Mouse (Mus musculus): Measurements from ENCODE around the gene Hist1h2bm. TPM values are rescaled to one million over a fixed set of nuclear protein-coding genes. Genes with fewer than 3 reads are reported as not detected.
"Not testable (repeated sequence)": the region's sequence is repeated elsewhere in the genome, so short reads cannot be mapped to it uniquely, and the experiment has no call there.

The Hist1h2bm gene
- polyA plus RNA-seq, 1 experiment from 2014 or later, result 0.82 TPM

DNA sequence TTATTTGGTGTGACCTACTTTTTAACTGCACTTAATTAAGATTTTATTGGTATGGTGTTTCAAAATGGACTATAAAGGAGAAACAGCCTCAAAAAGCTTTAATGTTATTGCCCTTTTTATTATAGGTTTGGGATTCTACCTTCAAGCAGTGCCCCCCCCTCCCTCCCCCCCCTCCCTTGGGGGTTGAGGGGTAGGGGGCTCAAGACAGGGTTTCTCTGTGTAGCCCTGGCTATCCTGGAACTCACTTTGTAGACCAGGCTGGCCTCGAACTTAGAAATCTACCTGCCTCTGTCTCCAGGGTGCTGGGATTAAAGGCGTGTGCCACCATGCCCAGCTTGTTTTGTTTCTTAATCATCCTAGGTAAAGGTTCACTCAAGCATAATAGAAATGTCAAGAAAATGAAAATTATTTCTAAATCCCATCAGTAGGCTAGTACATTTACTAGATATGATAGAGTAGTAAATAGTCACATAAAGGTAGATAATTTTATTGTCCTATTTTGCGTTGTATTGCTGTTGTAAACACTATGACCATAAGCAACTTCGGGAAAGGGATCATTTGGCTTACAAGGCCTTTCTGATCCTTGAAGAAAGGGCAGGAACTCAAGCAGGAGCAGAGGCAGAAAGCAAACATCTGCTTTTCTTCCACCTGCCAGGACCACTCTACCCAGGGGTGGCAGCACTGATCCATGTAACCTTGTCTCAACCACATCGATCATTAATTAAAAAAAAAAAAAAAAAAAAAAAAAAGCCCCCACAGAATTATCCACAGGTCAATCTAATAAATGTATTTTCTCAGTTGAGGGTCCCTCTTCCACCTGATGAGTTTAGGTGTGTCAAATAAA lies 1.4 kb downstream of the Hist1h2bm start:
- H3K36me3 ChIP-seq (ENCODE audit: control insufficient read depth, insufficient read depth, low read length), result no peaks in the 10 kb centered on the region
- no peaks in the 10 kb centered on the region for H3K27me3 ChIP-seq (ENCODE audit: control insufficient read depth, insufficient read depth, low read length)
- no peak overlapping the region for H3K27ac ChIP-seq (ENCODE audit: low read depth, low read length)
- H3K4me3 ChIP-seq (ENCODE audit: low read depth, low read length), result no peak overlapping the region
- H3K9ac ChIP-seq (replicated peaks; ENCODE audit: low read depth, low read length), result no peak overlapping the region
- 27% methylated on average over 5 of the region's 5 CpGs for WGBS
- peaks cover 14% of the 10 kb centered on the region for H3K4me1 ChIP-seq (ENCODE audit: control insufficient read depth, insufficient read depth, low read length)
- H3K4me2 ChIP-seq (ENCODE audit: low read depth, low read length), result peak overlapping the region; percentile 54; the same call in 1 of the 2 replicates
- no peak for ATAC-seq (ENCODE audit: low read depth)
- no peaks in the 10 kb centered on the region for H3K9me3 ChIP-seq (ENCODE audit: control insufficient read depth, low read length)

DNA sequence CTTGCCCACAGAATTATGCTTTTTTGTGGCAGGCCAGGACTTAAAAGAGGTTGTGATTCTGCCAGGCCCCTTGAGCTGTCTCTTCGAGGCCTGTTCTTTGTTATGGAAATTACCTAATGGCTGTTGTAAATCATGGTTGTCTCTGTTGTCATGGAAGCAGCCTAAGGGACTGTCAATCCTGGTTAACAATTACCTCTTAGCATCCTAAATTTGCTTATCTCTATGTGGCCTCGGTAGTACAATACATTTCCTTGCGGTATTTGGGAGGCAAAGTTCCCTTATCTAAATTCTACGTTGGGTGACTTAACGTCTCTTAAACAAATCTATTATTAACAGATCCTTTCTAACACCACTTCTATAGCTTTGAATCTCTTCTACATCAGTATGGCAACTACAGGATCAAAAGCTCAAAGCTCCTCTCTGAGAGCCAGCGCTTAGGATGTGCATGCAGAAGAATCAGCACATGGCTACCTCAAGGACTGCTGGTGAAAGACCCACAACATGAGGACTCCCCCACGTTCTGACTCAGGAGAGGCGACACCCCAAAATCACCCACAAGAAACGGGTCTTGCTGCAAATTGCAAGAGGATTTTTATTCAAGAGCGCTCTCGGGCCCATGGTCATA lies 6.2 kb downstream of the Hist1h2bm start:
- Histone ChIP-seq H3K9me3 (ENCODE audit: control insufficient read depth, low read length) (no peaks in the 10 kb centered on the region), H3K4me2 (ENCODE audit: low read depth, low read length) (no peak overlapping the region), H3K27me3 (ENCODE audit: control insufficient read depth, insufficient read depth, low read length) (no peaks in the 10 kb centered on the region), H3K9ac (replicated peaks; ENCODE audit: low read depth, low read length) (no peak overlapping the region), H3K27ac (ENCODE audit: low read depth, low read length) (no peak overlapping the region), H3K36me3 (ENCODE audit: control insufficient read depth, insufficient read depth, low read length) (no peaks in the 10 kb centered on the region), H3K4me3 (ENCODE audit: low read depth, low read length) (no peak overlapping the region), H3K4me1 (ENCODE audit: control insufficient read depth, insufficient read depth, low read length) (no peaks in the 10 kb centered on the region)
- peak; percentile 69; the same call in 1 of the 2 replicates for ATAC-seq (ENCODE audit: low read depth)
- WGBS, result 10% methylated on average over 10 of the region's 11 CpGs

GRCm38 (mm10) chr13:21729544-21729943 lies 7.7 kb downstream of the Hist1h2bm start:
- no peak overlapping the region for H3K4me3 ChIP-seq (ENCODE audit: low read depth, low read length)
- H3K9me3 ChIP-seq (ENCODE audit: control insufficient read depth, low read length), result no peaks in the 10 kb centered on the region
- H3K4me2 ChIP-seq (ENCODE audit: low read depth, low read length), result no peak overlapping the region
- ATAC-seq (ENCODE audit: low read depth), result no peak
- H3K27me3 ChIP-seq (ENCODE audit: control insufficient read depth, insufficient read depth, low read length), result no peaks in the 10 kb centered on the region
- H3K4me1 ChIP-seq (ENCODE audit: control insufficient read depth, insufficient read depth, low read length), result no peaks in the 10 kb centered on the region
- H3K27ac ChIP-seq (ENCODE audit: low read depth, low read length), result no peak overlapping the region
- H3K36me3 ChIP-seq (ENCODE audit: control insufficient read depth, insufficient read depth, low read length), result no peaks in the 10 kb centered on the region
- H3K9ac ChIP-seq (replicated peaks; ENCODE audit: low read depth, low read length), result no peak overlapping the region
- WGBS, result 71% methylated on average over 1 of the region's 1 CpGs

GRCm38 (mm10) chr13:21733466-21733865 lies 11.6 kb downstream of the Hist1h2bm start:
- no peaks in the 10 kb centered on the region for H3K27me3 ChIP-seq (ENCODE audit: control insufficient read depth, insufficient read depth, low read length)
- no peak overlapping the region for H3K4me2 ChIP-seq (ENCODE audit: low read depth, low read length)
- H3K9me3 ChIP-seq (ENCODE audit: control insufficient read depth, low read length), result no peaks in the 10 kb centered on the region
- H3K4me3 ChIP-seq (ENCODE audit: low read depth, low read length), result no peak overlapping the region
- ATAC-seq (ENCODE audit: low read depth), result peak; percentile 15; the same call in 1 of the 2 replicates
- WGBS, result 66% methylated on average over 5 of the region's 5 CpGs
- peaks cover 7% of the 10 kb centered on the region; the same call in 1 of the 2 replicates for H3K4me1 ChIP-seq (ENCODE audit: control insufficient read depth, insufficient read depth, low read length)
- H3K27ac ChIP-seq (ENCODE audit: low read depth, low read length), result peak overlapping the region; percentile 98
- H3K9ac ChIP-seq (replicated peaks; ENCODE audit: low read depth, low read length), result peak overlapping the region; percentile 1; the same call in 1 of the 2 replicates
- no peaks in the 10 kb centered on the region for H3K36me3 ChIP-seq (ENCODE audit: control insufficient read depth, insufficient read depth, low read length)

DNA sequence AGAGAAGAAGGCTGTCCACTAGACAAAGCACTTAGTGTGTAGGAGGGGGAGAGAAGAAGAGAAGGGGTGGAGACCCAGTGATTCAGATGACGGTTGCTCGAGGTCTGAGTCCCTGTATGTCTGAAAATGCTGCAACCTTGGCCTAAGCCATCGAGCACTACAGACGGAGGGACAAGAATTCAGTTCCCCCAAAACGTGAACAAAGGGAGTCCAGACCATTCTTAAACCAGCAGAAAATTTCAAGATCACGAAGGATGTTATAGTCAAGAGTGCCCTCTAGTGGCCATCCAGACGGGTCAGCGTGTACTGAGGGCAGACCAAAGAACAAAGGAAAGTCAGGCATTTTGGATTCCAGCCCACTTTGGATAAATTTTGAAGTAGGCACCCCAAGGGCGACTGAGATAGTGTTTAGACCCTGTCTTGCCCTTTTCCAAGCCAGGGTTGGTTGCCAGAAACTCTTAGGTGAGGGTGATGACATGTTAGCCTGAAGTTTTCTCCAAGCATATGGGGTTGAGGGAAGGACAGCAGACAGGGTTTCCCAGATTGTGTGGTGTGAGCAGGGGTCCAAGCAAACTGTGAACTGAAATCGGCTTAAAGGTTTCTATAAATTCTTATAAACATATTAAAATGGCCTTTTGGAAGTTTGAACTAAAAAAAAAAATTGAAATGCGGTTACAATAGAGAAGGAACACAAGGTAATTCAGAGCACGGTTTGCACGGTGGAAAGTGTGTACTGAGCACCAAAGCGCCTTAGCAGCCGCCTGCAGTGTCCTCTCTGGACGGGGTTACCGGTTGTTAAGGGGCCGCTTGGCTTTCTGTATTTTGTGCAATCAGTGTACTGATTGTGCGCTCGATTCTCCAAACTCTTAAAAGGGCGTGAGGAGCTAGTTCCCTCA lies 12.4 kb downstream of the Hist1h2bm start:
- peak; percentile 84 for ATAC-seq (ENCODE audit: low read depth)

DNA sequence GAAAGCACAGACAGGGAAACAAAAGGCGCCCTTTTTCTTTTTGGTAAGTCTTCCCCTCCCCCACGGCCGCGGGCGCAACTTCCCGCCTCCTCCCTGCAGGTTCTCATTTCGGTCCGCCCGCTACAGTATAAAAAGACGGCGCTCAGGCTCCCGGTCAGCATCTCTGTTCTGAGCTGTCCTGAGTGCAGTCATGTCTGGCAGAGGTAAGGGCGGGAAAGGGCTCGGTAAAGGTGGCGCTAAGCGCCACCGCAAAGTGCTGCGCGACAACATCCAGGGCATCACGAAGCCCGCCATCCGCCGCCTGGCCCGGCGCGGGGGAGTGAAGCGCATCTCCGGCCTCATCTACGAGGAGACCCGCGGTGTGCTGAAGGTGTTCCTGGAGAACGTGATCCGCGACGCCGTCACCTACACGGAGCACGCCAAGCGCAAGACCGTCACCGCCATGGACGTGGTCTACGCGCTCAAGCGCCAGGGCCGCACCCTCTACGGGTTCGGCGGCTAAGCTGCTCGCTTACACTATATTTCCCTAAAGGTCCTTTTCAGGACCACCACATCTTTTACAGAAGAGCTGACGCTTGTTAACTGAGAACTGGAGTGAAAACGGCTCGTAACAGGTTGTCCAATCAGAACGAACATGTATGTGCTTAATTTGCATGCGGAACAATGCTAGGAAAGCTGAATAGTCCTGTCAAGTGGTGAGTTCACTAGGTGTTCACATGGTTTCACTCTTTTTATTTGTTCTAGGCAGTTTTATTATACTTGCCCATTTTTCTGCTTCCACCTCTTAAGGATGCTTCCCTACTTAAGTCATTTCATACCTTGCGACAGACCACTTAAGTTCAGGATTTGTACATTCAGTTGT lies 13.3 kb downstream of the Hist1h2bm start, which contains the start of gene Hist1h4j:
TSS of gene Hist1h4j (plus strand) at position 159 of the 862 bp plus-strand sequence.
- H3K27me3 ChIP-seq (ENCODE audit: control insufficient read depth, insufficient read depth, low read length); H3K36me3 ChIP-seq (ENCODE audit: control insufficient read depth, insufficient read depth, low read length); H3K9me3 ChIP-seq (ENCODE audit: control insufficient read depth, low read length); H3K4me1 ChIP-seq (ENCODE audit: control insufficient read depth, insufficient read depth, low read length): not testable (repeated sequence)
- H3K9ac ChIP-seq (replicated peaks; ENCODE audit: low read depth, low read length), result peak within 1 kb of the TSS; percentile 56
- WGBS, result under 1% methylated on average over 43 of the region's 56 CpGs
- H3K4me2 ChIP-seq (ENCODE audit: low read depth, low read length), result peak within 1 kb of the TSS; percentile 78
- H3K4me3 ChIP-seq (ENCODE audit: low read depth, low read length), result peak within 1 kb of the TSS; percentile 48
- ATAC-seq (ENCODE audit: low read depth), result peak; percentile 91
- H3K27ac ChIP-seq (ENCODE audit: low read depth, low read length), result peak within 1 kb of the TSS; percentile 98

More for the DNA sequence above, 12.4 kb downstream of the Hist1h2bm start:
- 0% methylated on average over 21 of the region's 21 CpGs for WGBS
- peak overlapping the region; percentile 98 for H3K27ac ChIP-seq (ENCODE audit: low read depth, low read length)
- H3K27me3 ChIP-seq (ENCODE audit: control insufficient read depth, insufficient read depth, low read length), result no peaks in the 10 kb centered on the region
- H3K4me1 ChIP-seq (ENCODE audit: control insufficient read depth, insufficient read depth, low read length), result peaks cover 7% of the 10 kb centered on the region; the same call in 1 of the 2 replicates
- peak overlapping the region; percentile 78 for H3K4me2 ChIP-seq (ENCODE audit: low read depth, low read length)
- no peaks in the 10 kb centered on the region for H3K36me3 ChIP-seq (ENCODE audit: control insufficient read depth, insufficient read depth, low read length)
- peak overlapping the region; percentile 48 for H3K4me3 ChIP-seq (ENCODE audit: low read depth, low read length)
- H3K9me3 ChIP-seq (ENCODE audit: control insufficient read depth, low read length), result no peaks in the 10 kb centered on the region
- H3K9ac ChIP-seq (replicated peaks; ENCODE audit: low read depth, low read length), result peak overlapping the region; percentile 56

DNA sequence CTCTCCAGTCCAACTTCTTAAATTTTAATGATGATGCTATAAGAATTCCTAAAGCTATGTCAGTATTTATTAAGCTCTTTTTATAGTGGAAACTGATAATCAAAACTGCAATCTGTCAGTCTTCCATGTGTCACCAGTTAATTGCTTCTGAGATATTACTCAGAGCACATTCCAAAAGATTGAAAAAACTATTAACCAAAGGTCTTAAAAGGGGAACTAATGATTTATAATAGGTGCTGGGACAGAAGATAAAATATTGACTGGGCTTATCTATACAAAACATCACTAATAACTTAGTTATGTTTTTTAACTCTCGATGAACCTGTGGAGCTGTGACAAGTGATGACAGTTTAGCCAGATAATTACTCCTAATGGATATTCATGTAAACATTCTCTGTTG lies 23.2 kb downstream of the Hist1h2bm start:
- H3K9ac ChIP-seq (replicated peaks; ENCODE audit: low read depth, low read length), result no peak overlapping the region
- no peak for ATAC-seq (ENCODE audit: low read depth)
- H3K9me3 ChIP-seq (ENCODE audit: control insufficient read depth, low read length), result no peaks in the 10 kb centered on the region
- no peak overlapping the region for H3K4me2 ChIP-seq (ENCODE audit: low read depth, low read length)
- H3K4me3 ChIP-seq (ENCODE audit: low read depth, low read length), result no peak overlapping the region
- WGBS, result 88% methylated on average over 1 of the region's 1 CpGs
- peaks cover 19% of the 10 kb centered on the region for H3K4me1 ChIP-seq (ENCODE audit: control insufficient read depth, insufficient read depth, low read length)
- H3K27me3 ChIP-seq (ENCODE audit: control insufficient read depth, insufficient read depth, low read length), result no peaks in the 10 kb centered on the region
- no peaks in the 10 kb centered on the region for H3K36me3 ChIP-seq (ENCODE audit: control insufficient read depth, insufficient read depth, low read length)
- no peak overlapping the region for H3K27ac ChIP-seq (ENCODE audit: low read depth, low read length)
